In genomic region chrX:47985000-47985619, GRCm38 (mm10) we compare ENCODE assay signal across 7 mouse cellular contexts. TPM values are rescaled to one million over a fixed set of nuclear protein-coding genes. Genes with fewer than 3 reads are reported as not detected.
DNase-seq lines count a peak whose midpoint lies in the region; ATAC-seq lines count a peak whose summit lies in the region.

No protein-coding gene starts in this region.

- peak overlapping the region; percentile 14; the same call in 1 of the 2 replicates for H3K4me3 ChIP-seq in forebrain, embryonic 14.5 days (ENCODE audit: low read depth, low read length)
- peak overlapping the region; percentile 35 for H3K4me3 ChIP-seq in hindbrain, embryonic 10.5 days

- 0 out of 2 replicates have a peak, but pooled peaks have one; percentile 32 for ATAC-seq in forebrain, embryonic 14.5 days

- no peak overlapping the region for H3K9ac ChIP-seq in forebrain, embryonic 14.5 days (ENCODE audit: low read length)

- peak; percentile 84 for DNase-seq in NIH3T3 (ENCODE audit: low read depth)
- peak; percentile 21 for DNase-seq in c-Kit-positive CD71-positive TER-119-positive erythroid progenitor cells, embryonic 14.5 days (ENCODE audit: low spot score)
- peak; percentile 75 for DNase-seq in forebrain, embryonic 14.5 days (ENCODE audit: low spot score)
- peak; percentile 45 for DNase-seq in hindbrain, embryonic 10.5 days (ENCODE audit: low spot score)
- peak; percentile 69 to 75 for DNase-seq in layer of hippocampus, postnatal 10 days (ENCODE audit: low spot score in 2 of 2)
- peak; percentile 74 for DNase-seq in lung, postnatal 10 days
- peak; percentile 45 for DNase-seq in right cerebral cortex, adult 18-20 months

- H3K9me3 ChIP-seq in forebrain, embryonic 14.5 days (replicated peaks; ENCODE audit: control insufficient read depth, low read length), result no peaks in the 10 kb centered on the region
- H3K9me3 ChIP-seq in hindbrain, embryonic 10.5 days, result no peaks in the 10 kb centered on the region

- H3K36me3 ChIP-seq in forebrain, embryonic 14.5 days (ENCODE audit: control insufficient read depth, insufficient read depth, low read length), result no peaks in the 10 kb centered on the region
- no peaks in the 10 kb centered on the region for H3K36me3 ChIP-seq in hindbrain, embryonic 10.5 days

- H3K4me1 ChIP-seq in forebrain, embryonic 14.5 days (ENCODE audit: control insufficient read depth, insufficient read depth, low read length), result no peaks in the 10 kb centered on the region
- no peaks in the 10 kb centered on the region for H3K4me1 ChIP-seq in hindbrain, embryonic 10.5 days (replicated peaks)

- H3K4me2 ChIP-seq in forebrain, embryonic 14.5 days (ENCODE audit: low read length), result peak overlapping the region; percentile 40

- WGBS in forebrain, embryonic 14.5 days, result 28% methylated on average over 19 of the region's 19 CpGs
- WGBS in hindbrain, embryonic 10.5 days, result 27% methylated on average over 19 of the region's 19 CpGs

- no peaks in the 10 kb centered on the region for H3K27me3 ChIP-seq in forebrain, embryonic 14.5 days (replicated peaks; ENCODE audit: control insufficient read depth, insufficient read depth, low read length)
- H3K27me3 ChIP-seq in hindbrain, embryonic 10.5 days (ENCODE audit: insufficient read depth, poor library complexity, severe bottlenecking), result no peaks in the 10 kb centered on the region

- H3K27ac ChIP-seq in forebrain, embryonic 14.5 days (ENCODE audit: low read depth, low read length), result no peak overlapping the region
- no peak overlapping the region for H3K27ac ChIP-seq in hindbrain, embryonic 10.5 days

RNA-seq across cellular contexts. Expression of gene Apln, which starts 49.5 kb away (rescaled TPM):
- 2.4 and 3.5 TPM in 2 replicates for polyA plus RNA-seq in forebrain, embryonic 14.5 days (2014; fragmentation: Nextera tagmentation; extraction: Ambion mirVana)
- 3.7 and 3.8 TPM in 2 replicates for polyA plus RNA-seq in hindbrain, embryonic 10.5 days (2016; fragmentation: Nextera tagmentation; extraction: Ambion mirVana)
- 10 to 100 TPM; 12.3 to 17.5 TPM for total RNA-seq in layer of hippocampus, postnatal 10 days (2021)

Comparison
In these comparisons a context has a peak if more than half of its experiments do, and no peak if none do; other contexts are left out.
1. DNase-seq: peak in every context shown above with its lines; median percentile 84 in NIH3T3; 75 in forebrain, embryonic 14.5 days; 74 in lung, postnatal 10 days; 72 in layer of hippocampus, postnatal 10 days; 45 in hindbrain, embryonic 10.5 days; 45 in right cerebral cortex, adult 18-20 months; 21 in c-Kit-positive CD71-positive TER-119-positive erythroid progenitor cells, embryonic 14.5 days.